Mouse (Mus musculus): ENCODE results near the gene Hs6st2. TPM values are rescaled to one million over a fixed set of nuclear protein-coding genes. Genes with fewer than 3 reads are reported as not detected.

Hs6st2 gene
- total and polyA plus RNA-seq, 3 experiments = not detected

DNA sequence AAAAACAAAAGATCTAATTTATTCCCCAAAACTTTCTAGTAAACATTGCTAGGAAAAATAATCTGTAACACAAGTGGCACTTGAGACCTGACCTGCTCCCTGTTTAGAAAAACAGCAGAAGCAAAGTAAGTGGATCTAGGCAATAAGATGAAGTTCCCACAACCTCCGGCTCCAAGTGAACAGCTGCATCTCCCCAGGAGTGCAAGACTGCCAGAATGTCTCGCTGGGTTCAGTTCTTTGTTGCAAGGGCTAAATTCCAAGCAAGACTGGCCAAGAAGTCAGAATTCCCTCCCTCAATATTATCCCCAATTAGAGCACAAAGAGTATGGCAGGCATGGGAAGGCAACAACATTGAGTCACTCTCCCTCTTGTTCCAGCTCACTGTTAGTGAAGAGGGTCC, 23.4 kb downstream of the Hs6st2 start:
- TF ChIP-seq CHD2 (IDR thresholded peaks at IDR 0.05; ENCODE audit: low read length) = no peak
- Histone ChIP-seq H3K36me3 (replicated peaks in 1 of 2; ENCODE audit: control insufficient read depth in 1 of 2, insufficient read depth in 1 of 2, low read length in 1 of 2) (no peaks in the 10 kb centered on the region), H3K79me2 (replicated peaks; ENCODE audit: control insufficient read depth, extremely low read depth, insufficient read depth, poor library complexity, severe bottlenecking) (no peaks in the 10 kb centered on the region), H3K4me2 (ENCODE audit: insufficient read depth, low read depth, poor library complexity, severe bottlenecking) (no peak overlapping the region), H3K4me1 (ENCODE audit: control insufficient read depth in 1 of 2, insufficient read depth in 2 of 2) (no peaks in the 10 kb centered on the region), H3K4me3 (replicated peaks in 1 of 3; ENCODE audit: low read depth in 2 of 3, low read length in 2 of 3, poor library complexity in 1 of 3) (no peak overlapping the region), H3K27me3 (replicated peaks) (no peaks in the 10 kb centered on the region), H3K9me3 (replicated peaks; ENCODE audit: low read length) (no peaks in the 10 kb centered on the region), H3K27ac (ENCODE audit: insufficient read depth, low read depth) (no peak overlapping the region), H3K9ac (ENCODE audit: insufficient read depth, low read depth) (no peak overlapping the region)
- DNase-seq (ENCODE audit: extremely low read depth) = no peak
- in situ Hi-C loops (cut with MboI; ENCODE audit: low pct_ligation_motif_present, low pct_unique_long_range_greater_than_20kb, low sequenced_read_pairs) (no loop called here), dilution Hi-C loops (cut with MboI; ENCODE audit: extremely low pct_ligation_motif_present, extremely low pct_unique_long_range_greater_than_20kb, low sequenced_read_pairs) (no loop called here)

DNA sequence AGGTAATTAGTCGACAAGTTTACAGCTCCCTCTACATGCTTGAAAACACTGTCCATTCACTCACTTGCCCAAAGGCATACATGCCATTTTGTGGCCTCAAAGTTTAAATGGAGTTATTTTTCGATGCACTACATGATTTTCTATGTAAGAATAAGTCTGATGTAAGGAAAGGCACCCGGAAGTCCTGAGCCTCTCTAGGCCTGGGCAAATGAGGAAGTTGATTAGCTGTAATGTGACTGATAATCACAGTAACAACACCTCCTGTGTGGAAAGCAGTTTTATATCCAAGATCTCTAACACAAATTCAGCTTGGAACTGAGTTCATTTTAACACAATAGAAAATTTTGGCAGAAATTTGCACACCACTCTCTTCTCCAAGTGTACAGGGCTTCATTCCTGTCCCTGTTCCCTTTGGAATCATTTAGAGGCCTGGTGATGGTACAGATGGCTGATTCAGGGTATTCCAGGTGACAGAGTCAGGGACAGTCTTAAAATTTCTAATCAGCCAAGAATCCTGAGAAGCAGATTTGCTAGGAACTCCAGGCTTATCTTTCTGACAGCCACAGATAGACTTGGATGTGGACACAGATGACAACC, 38.9 kb downstream of the Hs6st2 start:
- in situ Hi-C loops (cut with MboI; ENCODE audit: low pct_ligation_motif_present, low pct_unique_long_range_greater_than_20kb, low sequenced_read_pairs) = no loop called here
- Histone ChIP-seq H3K27me3 (replicated peaks) (no peaks in the 10 kb centered on the region), H3K27ac (ENCODE audit: insufficient read depth, low read depth) (no peak overlapping the region), H3K79me2 (replicated peaks; ENCODE audit: control insufficient read depth, extremely low read depth, insufficient read depth, poor library complexity, severe bottlenecking) (no peaks in the 10 kb centered on the region), H3K36me3 (replicated peaks in 1 of 2; ENCODE audit: control insufficient read depth in 1 of 2, insufficient read depth in 1 of 2, low read length in 1 of 2) (no peaks in the 10 kb centered on the region), H3K4me2 (ENCODE audit: insufficient read depth, low read depth, poor library complexity, severe bottlenecking) (no peak overlapping the region), H3K4me1 (ENCODE audit: control insufficient read depth in 1 of 2, insufficient read depth in 2 of 2) (no peaks in the 10 kb centered on the region), H3K4me3 (replicated peaks in 1 of 3; ENCODE audit: low read depth in 2 of 3, low read length in 2 of 3, poor library complexity in 1 of 3) (no peak overlapping the region), H3K9me3 (replicated peaks; ENCODE audit: low read length) (no peaks in the 10 kb centered on the region), H3K9ac (ENCODE audit: insufficient read depth, low read depth) (no peak overlapping the region)
- no peak for TF ChIP-seq ELF1 (IDR thresholded peaks at IDR 0.05; ENCODE audit: low read depth, low read length)
- TF ChIP-seq POLR2A (IDR thresholded peaks at IDR 0.05; ENCODE audit: low read depth, low read length) = no peak
- TF ChIP-seq USF2 (conservative IDR thresholded peaks at IDR 0.05; ENCODE audit: low read depth, low read length) = no peak
- no peak for TF ChIP-seq CTCF (conservative IDR thresholded peaks at IDR 0.05 in 1 of 2, IDR thresholded peaks at IDR 0.05 in 1 of 2; ENCODE audit: low read depth in 2 of 2, low read length in 2 of 2)
- TF ChIP-seq SIN3A (IDR thresholded peaks at IDR 0.05; ENCODE audit: low read length) = no peak
- TF ChIP-seq PAX5 (IDR thresholded peaks at IDR 0.05; ENCODE audit: low read length) = no peak
- no peak for TF ChIP-seq KAT2A (IDR thresholded peaks at IDR 0.05; ENCODE audit: insufficient replicate concordance, low read length)
- TF ChIP-seq ETS1 (conservative IDR thresholded peaks at IDR 0.05; ENCODE audit: low read depth, low read length) = no peak
- no peak for TF ChIP-seq USF1 (IDR thresholded peaks at IDR 0.05; ENCODE audit: low read depth, low read length)
- no peak for TF ChIP-seq RAD21 (IDR thresholded peaks at IDR 0.05; ENCODE audit: low read depth, low read length)
- TF ChIP-seq JUN (IDR thresholded peaks at IDR 0.05; ENCODE audit: insufficient read depth, low read depth, low read length) = no peak
- TF ChIP-seq BHLHE40 (IDR thresholded peaks at IDR 0.05; ENCODE audit: low read depth, low read length) = no peak
- TF ChIP-seq ZNF384 (IDR thresholded peaks at IDR 0.05; ENCODE audit: low read depth, low read length) = no peak
- TF ChIP-seq NRF1 (IDR thresholded peaks at IDR 0.05; ENCODE audit: low read depth, low read length) = no peak
- no peak for TF ChIP-seq MAX (IDR thresholded peaks at IDR 0.05; ENCODE audit: low read length)
- TF ChIP-seq ZKSCAN1 (IDR thresholded peaks at IDR 0.05; ENCODE audit: borderline replicate concordance, low read depth, low read length) = no peak
- no peak for TF ChIP-seq IRF4 (IDR thresholded peaks at IDR 0.05; ENCODE audit: low read depth, low read length)
- TF ChIP-seq POLR2AphosphoS2 (IDR thresholded peaks at IDR 0.05; ENCODE audit: low read depth, low read length) = no peak
- TF ChIP-seq HCFC1 (IDR thresholded peaks at IDR 0.05; ENCODE audit: low read depth, low read length) = no peak
- no peak for TF ChIP-seq GABPA (IDR thresholded peaks at IDR 0.05; ENCODE audit: insufficient replicate concordance, low read depth, low read length)
- dilution Hi-C loops (cut with MboI; ENCODE audit: extremely low pct_ligation_motif_present, extremely low pct_unique_long_range_greater_than_20kb, low sequenced_read_pairs) = no loop called here
- DNase-seq (ENCODE audit: extremely low read depth) = no peak
